ENCODE assay signal across 11 mouse cellular contexts in genomic region chr11:101689701-101690113, GRCm38 (mm10). TPM values are rescaled to one million over a fixed set of nuclear protein-coding genes. Genes with fewer than 3 reads are reported as not detected.
A peak's percentile ranks its signal among the peaks of the same experiment; 100 is the strongest.
DNase-seq lines count a peak whose midpoint lies in the region; ATAC-seq and TF ChIP-seq lines count a peak whose summit lies in the region.
"Had no signal": no experiment of that assay in that cellular context is flagged by ENCODE, and none has a peak within 500 bp of the region (broad histone marks: within the 10 kb centered on the region; RNA-seq: fewer than 3 reads in every experiment).

No protein-coding gene starts in this region.

- no peak for ATAC-seq in hindbrain, embryonic 15.5 days (ENCODE audit: low FRiP score, low read depth)
- no peak for ATAC-seq in intestine, embryonic 16.5 days

- no peak overlapping the region for H3K4me3 ChIP-seq in hindbrain, embryonic 15.5 days
- no peak overlapping the region for H3K4me3 ChIP-seq in intestine, embryonic 16.5 days (ENCODE audit: low read length)
- H3K4me3 ChIP-seq: embryonic facial prominence, embryonic 10.5 days had no signal

- no peak for TF ChIP-seq CTCF in brain, embryonic 14.5 days (IDR thresholded peaks at IDR 0.05; ENCODE audit: borderline replicate concordance, extremely low read depth, insufficient read depth, insufficient read length)

- no peak overlapping the region for H3K9ac ChIP-seq in hindbrain, embryonic 15.5 days
- no peak overlapping the region for H3K9ac ChIP-seq in intestine, embryonic 16.5 days (ENCODE audit: low read depth, low read length)

- no peaks in the 10 kb centered on the region for H3K27me3 ChIP-seq in hindbrain, embryonic 15.5 days
- H3K27me3 ChIP-seq in intestine, embryonic 16.5 days (replicated peaks; ENCODE audit: control insufficient read depth, insufficient read depth, low read length), result no peaks in the 10 kb centered on the region

- TF ChIP-seq POLR2A in brain, embryonic 14.5 days (IDR thresholded peaks at IDR 0.05; ENCODE audit: borderline replicate concordance, extremely low read depth, insufficient read depth, insufficient read length, poor library complexity, severe bottlenecking), result no peak

- peaks cover 11% of the 10 kb centered on the region for H3K4me1 ChIP-seq in hindbrain, embryonic 15.5 days (replicated peaks)
- 0 out of 2 replicates have a peak, but pooled peaks cover 6% of the 10 kb centered on the region for H3K4me1 ChIP-seq in intestine, embryonic 16.5 days (ENCODE audit: control insufficient read depth, insufficient read depth, low read length)

- H3K27ac ChIP-seq in hindbrain, embryonic 15.5 days (replicated peaks), result 0 out of 2 replicates have a peak overlapping the region, but pooled peaks have one; percentile 14
- no peak overlapping the region for H3K27ac ChIP-seq in intestine, embryonic 16.5 days (ENCODE audit: low read length)
- H3K27ac ChIP-seq: embryonic facial prominence, embryonic 10.5 days had no signal

- no peaks in the 10 kb centered on the region for H3K9me3 ChIP-seq in hindbrain, embryonic 15.5 days
- no peaks in the 10 kb centered on the region for H3K9me3 ChIP-seq in intestine, embryonic 16.5 days (ENCODE audit: control insufficient read depth, low read length)
- H3K9me3 ChIP-seq: embryonic facial prominence, embryonic 10.5 days had no signal

- H3K4me2 ChIP-seq in hindbrain, embryonic 15.5 days, result no peak overlapping the region
- no peak overlapping the region for H3K4me2 ChIP-seq in intestine, embryonic 16.5 days (ENCODE audit: low read depth, low read length)

- no peaks in the 10 kb centered on the region for H3K36me3 ChIP-seq in hindbrain, embryonic 15.5 days
- no peaks in the 10 kb centered on the region for H3K36me3 ChIP-seq in intestine, embryonic 16.5 days (ENCODE audit: control insufficient read depth, insufficient read depth, low read length)
- H3K36me3 ChIP-seq: embryonic facial prominence, embryonic 10.5 days had no signal

- DNase-seq in cerebellum, postnatal 10 days, result peak; percentile 53 to 68
- DNase-seq in cerebellum, postnatal 36 days, result no peak
- DNase-seq in brain, embryonic 14.5 days (ENCODE audit: low read depth), result peak; percentile 95
- peak; percentile 52 for DNase-seq in left cerebral cortex, postnatal 4 days
- no peak for DNase-seq in urinary bladder, postnatal 36 days (ENCODE audit: low spot score in 2 of 2)
- no peak for DNase-seq in MN1 (ENCODE audit: low spot score)
- DNase-seq: gastrocnemius, postnatal 14 days; heart, postnatal 36 days had no signal

- intact Hi-C loops in left cerebral cortex, postnatal 4 days (cut with DNase I), result no loop called here

- WGBS in hindbrain, embryonic 15.5 days, result 41% methylated on average over 10 of the region's 10 CpGs
- WGBS in intestine, embryonic 16.5 days, result 67% methylated on average over 10 of the region's 10 CpGs

RNA-seq across cellular contexts. Expression of gene Arl4d, which starts 24.4 kb away (rescaled TPM):
- 18.9 and 42.0 TPM in 2 replicates for polyA plus RNA-seq in brain, embryonic 14.5 days (2012; rRNA removed)
- 5.6 and 7.6 TPM in 2 replicates for polyA plus RNA-seq in hindbrain, embryonic 15.5 days (2015; fragmentation: Nextera tagmentation; extraction: Ambion mirVana)
- 10 to 100 TPM; 23.3 to 26.5 TPM for total RNA-seq in left cerebral cortex, postnatal 4 days (2021)
- polyA plus RNA-seq in intestine, embryonic 16.5 days (2015; fragmentation: Nextera tagmentation; extraction: Ambion mirVana), result 6.6 and 6.9 TPM in 2 replicates

RNA-seq across cellular contexts. Expression of gene Dhx8, which starts 43.0 kb away (rescaled TPM):
- 25.2 and 33.5 TPM in 2 replicates for polyA plus RNA-seq in brain, embryonic 14.5 days (2012; rRNA removed)
- polyA plus RNA-seq in hindbrain, embryonic 15.5 days (2015; fragmentation: Nextera tagmentation; extraction: Ambion mirVana), result 28.8 and 29.2 TPM in 2 replicates
- total RNA-seq in left cerebral cortex, postnatal 4 days (2021), result 10 to 100 TPM; 37.2 to 41.2 TPM
- polyA plus RNA-seq in intestine, embryonic 16.5 days (2015; fragmentation: Nextera tagmentation; extraction: Ambion mirVana), result 21.4 and 23.0 TPM in 2 replicates

Comparison
In these comparisons a context has a peak if more than half of its experiments do, and no peak if none do; other contexts are left out.
1. DNase-seq: peak in cerebellum, postnatal 10 days (2 of 2), brain, embryonic 14.5 days (single experiment) and left cerebral cortex, postnatal 4 days (single experiment); none in cerebellum, postnatal 36 days (0 of 2), urinary bladder, postnatal 36 days (0 of 2) and MN1 (single experiment).